Mouse (Mus musculus) naive thymus-derived CD4-positive, alpha-beta T cell, adult 2 months (primary cell): ENCODE results near the gene Khk.

Experiments used
- DNase-seq: peaks from one replicate; pipeline ENCODE4 v3.0.0-alpha.2; 2011; ENCODE audit warnings: low read depth

Gene Khk

GRCm38 (mm10) chr5:30934725-30935461 is 13.7 kb downstream of the Khk start:
- DNase-seq, result no peak

DNA sequence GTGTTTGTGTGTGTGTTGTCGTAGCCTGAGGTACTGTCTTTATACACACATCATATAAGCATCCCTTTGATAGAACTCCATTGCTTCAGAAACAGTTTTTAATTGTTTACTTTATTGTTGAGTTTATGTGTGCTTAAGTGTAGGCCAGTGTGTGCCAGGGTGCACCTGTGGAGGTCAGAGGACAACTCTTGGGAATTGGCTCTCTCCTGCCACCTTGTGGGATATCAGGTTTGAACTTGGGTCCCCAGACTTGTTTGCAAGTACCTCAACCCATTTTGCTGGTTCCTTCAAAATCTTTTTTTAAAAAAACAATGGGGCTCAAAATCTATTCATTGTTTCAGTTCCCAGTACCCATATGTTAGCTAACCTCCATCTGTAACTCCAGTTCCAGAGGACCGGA is 21.8 kb downstream of the Khk start:
- peak; percentile 51 for DNase-seq

DNA sequence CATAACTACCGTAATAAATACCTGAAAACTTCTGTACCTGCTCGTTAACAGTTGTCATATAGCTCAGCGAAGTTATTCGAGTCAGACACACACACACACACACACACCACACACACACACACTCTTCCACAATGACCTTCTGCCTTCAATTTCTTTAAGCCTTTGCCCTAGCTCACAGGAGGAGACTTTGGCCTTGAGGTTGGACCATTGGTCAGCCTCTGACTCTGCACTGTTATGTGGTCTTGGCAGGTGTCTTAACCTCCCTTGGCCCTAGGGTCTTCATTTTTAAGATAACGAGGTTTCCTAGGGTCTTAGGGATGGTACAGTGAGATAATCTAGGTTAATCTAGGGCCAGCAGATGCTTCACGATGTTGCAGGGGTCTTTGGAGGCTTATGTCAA is 23.1 kb downstream of the Khk start:
- no peak for DNase-seq

- DNase-seq, result peak; percentile 36
Observed at GRCm38 (mm10) chr5:30944956-30945781, 23.9 kb downstream of the Khk start, which contains the start of gene Cgref1. Cgref1 (minus strand) TSS chr5:30945591.

- no peak for DNase-seq
Observed at GRCm38 (mm10) chr5:30948620-30949019, 27.4 kb downstream of the Khk start.

DNA sequence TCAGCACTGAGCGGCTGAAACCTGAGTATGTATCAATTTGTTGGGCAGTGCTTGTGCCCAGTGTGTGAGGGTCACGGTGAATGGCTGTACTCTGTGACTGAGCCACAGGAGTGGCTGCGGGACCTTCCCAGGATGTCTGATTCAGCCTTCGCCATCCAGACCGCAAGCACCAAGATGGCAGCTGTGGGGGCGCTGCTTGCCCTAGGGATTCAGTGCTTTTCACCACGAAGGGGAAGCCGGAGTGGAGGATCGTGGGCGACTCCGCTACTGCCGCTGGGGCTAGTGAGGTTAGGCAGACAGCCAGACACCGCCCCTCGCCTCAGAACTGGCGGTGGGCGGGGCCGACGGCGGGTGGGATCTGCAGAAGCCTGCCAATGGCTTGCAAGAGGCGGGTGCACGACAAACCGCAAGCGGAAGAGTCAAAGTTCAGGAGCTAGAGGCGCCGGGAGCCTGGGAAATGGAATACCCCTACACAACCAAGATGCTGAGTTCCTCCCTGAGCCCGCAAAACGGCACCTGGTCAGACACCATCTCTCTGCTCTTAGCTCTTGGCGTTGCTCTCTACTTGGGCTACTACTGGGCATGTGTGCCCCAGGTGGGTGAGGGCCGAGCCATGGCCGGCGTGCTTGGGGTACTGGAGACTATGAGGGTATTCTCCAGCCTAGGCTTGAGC is 28.6 kb downstream of the Khk start:
- DNase-seq, result peak; percentile 91

DNA sequence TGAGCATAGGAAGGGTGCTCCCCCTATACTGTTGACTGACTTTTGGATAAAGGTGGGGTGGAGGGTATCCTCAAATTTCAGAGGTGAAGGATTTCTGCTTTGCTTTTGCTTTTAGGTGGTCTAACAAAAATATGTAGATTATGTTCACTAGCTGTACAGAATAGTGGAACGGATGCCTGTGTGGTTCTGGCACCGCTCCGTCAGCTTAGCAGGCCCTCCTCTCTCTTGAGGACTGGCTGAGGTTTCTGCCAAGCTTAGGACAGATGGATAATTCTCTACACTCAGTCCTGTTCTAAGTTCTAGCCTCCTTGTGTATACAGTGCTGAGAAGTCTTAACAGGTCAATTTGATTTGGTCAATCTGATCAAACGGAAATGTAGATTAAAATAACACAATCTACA is 29.2 kb downstream of the Khk start:
- no peak for DNase-seq

DNA sequence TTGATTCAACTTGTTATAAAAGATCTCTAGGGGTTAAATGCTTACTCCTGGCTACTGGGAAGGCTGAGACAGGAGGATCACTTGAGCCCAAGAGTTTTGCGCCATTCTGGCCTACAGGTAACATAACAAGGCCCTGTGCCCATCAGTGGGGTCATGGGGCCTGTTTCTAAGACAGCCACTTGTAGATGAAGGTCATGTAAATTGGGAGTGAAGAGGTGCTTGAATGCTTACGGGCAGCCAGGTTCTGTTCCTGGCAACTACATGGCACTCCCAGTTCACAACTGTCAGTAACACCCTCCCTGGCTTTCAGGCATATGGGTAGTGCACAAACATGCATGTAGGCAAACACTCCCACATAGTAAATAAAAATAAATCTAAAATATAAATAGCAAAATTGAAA is 29.7 kb downstream of the Khk start:
- DNase-seq, result no peak

GRCm38 (mm10) chr5:30951706-30952105 is 30.5 kb downstream of the Khk start:
- no peak for DNase-seq

DNA sequence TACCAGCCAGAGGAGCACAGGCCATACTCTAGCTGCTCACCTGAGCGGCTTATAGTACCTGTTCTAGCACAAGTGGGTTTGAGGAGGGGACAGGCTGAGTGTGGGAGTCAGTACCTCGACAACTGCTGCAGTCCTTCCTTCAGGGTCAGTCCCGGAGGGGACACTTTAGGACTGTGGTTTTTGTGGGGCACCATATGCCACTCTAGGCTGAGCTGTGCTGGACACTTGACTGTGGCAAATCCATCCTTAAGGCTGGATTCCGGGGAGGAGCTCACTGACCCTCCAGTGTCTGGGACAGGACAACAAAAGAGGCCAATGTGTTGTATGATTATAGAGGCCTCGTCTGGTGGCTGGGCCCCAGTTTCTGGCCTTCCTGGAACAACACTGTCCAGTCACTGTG is 31.3 kb downstream of the Khk start:
- DNase-seq, result no peak

- DNase-seq, result no peak
Observed at GRCm38 (mm10) chr5:30954065-30954464, 32.8 kb downstream of the Khk start.

GRCm38 (mm10) chr5:30954556-30954955 is 33.3 kb downstream of the Khk start:
- no peak for DNase-seq

DNA sequence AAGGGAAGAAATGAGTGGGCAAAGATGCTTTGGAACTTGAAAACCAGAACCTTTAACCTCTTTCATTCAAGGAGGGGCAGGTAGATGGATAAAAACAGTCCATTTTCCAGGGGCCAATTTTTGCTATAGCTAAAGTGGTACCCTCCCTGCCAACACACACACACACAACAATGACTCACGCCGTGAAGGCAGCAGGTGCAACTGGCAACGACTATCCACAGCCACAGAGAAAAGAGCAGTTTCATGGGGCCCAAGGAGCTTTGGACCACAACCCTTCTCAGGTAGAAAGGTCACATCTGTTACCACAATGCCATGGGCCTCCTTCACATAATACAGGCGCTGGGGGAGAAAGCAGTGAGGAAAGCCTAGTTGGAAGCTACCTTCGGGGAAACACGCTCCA is 34.5 kb downstream of the Khk start:
- no peak for DNase-seq

DNA sequence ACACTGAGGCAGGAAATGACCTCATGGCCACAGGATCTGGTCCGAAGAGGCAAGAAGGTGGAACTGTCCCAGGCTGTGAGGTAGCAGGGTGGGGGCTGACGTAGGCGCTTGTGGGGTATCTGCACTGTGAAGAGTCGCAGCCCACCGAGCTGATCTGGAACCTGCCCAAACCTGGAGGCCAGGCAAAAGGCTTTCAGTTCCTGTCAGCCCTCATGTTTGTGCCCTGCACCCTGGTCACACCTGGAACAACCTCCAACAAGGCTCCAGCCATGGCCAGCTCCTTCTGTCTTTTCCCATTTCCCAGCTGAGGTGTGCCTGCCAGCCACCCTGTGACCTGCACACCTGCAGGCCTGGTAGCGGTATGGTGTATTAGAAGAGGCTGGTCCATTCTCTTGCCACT is 36.7 kb downstream of the Khk start:
- DNase-seq, result no peak

DNA sequence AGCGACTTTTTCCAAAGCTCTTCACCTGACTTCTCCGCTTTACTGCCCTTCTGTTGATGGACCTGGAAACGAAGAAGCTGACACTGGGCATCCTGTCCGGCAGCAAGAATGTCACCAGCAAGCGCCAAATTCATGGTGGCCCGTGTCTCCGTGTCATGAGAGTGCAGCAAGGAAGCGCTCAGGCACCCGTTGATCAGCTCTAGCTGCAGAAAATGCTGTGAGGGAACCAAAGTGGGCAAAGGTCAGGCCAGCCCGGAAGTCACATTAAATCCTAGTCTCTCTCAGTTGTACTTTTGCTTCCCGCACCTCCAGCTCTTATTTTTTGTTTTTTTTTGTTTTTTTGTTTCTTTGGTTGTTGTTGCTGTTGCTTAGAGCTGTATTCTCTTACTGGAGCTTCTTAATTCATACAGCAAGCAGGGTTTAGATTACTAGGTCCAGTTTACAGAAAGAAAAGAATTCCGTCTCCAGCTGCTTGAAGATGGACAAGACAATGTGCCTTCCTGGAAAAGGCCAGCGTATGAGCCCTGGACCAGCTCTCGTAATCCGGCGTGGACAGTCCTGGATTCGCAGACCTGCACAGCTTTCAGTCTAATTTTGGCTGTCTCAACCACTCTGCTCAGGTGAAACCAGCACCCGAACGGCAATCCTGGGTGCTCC is 38.1 kb downstream of the Khk start:
- DNase-seq, result peak; percentile 29

- DNase-seq, result peak; percentile 98
Observed at GRCm38 (mm10) chr5:30959966-30960501, 38.8 kb downstream of the Khk start, which contains the start of gene Preb. Preb (minus strand) TSS chr5:30960361.

GRCm38 (mm10) chr5:30960814-30961213 is 39.6 kb downstream of the Khk start:
- peak; percentile 30 for DNase-seq

GRCm38 (mm10) chr5:30961545-30962505 is 40.6 kb downstream of the Khk start:
- peak; percentile 74 for DNase-seq

DNA sequence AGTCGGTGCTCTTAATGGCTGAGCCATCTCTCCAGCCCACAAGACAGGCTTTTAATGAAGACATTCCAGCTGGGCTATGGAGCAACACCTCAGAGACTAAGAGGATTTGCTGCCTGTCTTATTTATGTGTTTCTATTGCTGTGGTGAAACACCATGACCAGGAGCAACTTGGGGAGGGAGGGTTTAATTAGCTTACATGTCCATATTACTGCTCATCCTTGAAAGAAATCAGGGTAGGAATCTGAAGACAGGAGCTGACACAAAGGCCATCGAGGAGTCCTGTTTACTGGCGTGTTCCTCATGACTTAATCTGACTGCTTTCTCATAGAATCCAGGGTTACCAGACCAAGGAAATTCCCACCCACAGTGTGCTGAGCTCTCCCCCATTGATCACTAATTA is 42.7 kb downstream of the Khk start:
- no peak for DNase-seq

DNA sequence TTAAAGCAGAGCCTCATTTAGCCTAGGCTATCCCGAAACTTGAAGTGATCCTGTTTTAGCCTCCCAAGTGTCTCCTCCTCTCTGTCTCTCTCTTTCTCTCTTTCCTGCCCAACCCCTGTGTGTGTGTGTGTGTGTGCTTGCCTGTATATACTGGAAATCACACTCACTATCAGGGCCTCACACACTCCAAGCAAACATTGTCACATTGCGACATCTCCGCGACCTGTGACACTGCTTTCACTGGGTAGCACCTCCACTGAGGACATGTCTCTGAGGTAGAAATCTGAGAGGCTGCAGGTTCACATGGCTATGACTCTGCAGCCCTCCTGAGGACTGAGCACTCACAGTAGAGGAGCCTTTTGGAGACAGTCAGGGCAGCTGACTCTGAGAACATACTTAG is 45.0 kb downstream of the Khk start:
- no peak for DNase-seq

- no peak for DNase-seq
Observed at GRCm38 (mm10) chr5:30968416-30968815, 47.2 kb downstream of the Khk start, which contains the start of gene Tcf23. Tcf23 (plus strand) TSS chr5:30968662.
